Mouse (Mus musculus) frontal cortex, adult 2 months (tissue): ENCODE data around the gene Jakmip3. TPM values are rescaled to one million over a fixed set of nuclear protein-coding genes. Genes with fewer than 3 reads are reported as not detected.

Experiments used
- polyA plus RNA-seq: library from polyadenylated mRNA; depleted of rRNA; stranded (reverse); fragments of >200 nt; gene quantifications from 2 replicates; pipeline ENCODE4 v1.2.3, GENCODE M21; 2012; rRNA removed

The Jakmip3 gene
- polyA plus RNA-seq, 1 experiment = 41.0 TPM

Other genes starting within 250 kb of the Jakmip3 start
- 62.3 and 64.9 TPM in 2 replicates for gene Ppp2r2d, start 94.7 kb upstream of the Jakmip3 start, polyA plus RNA-seq
- 94.0 and 97.6 TPM in 2 replicates for gene Mapk1ip1, start 94.5 kb upstream of the Jakmip3 start, polyA plus RNA-seq
- gene Bnip3, start 31.2 kb upstream of the Jakmip3 start, polyA plus RNA-seq = 81.0 and 86.7 TPM in 2 replicates
- 60.6 and 64.0 TPM in 2 replicates for gene Dpysl4, start 145.3 kb downstream of the Jakmip3 start, polyA plus RNA-seq